Mouse (Mus musculus): ENCODE data around the gene Pafah1b3. TPM values are rescaled to one million over a fixed set of nuclear protein-coding genes. Genes with fewer than 3 reads are reported as not detected.
A peak's percentile ranks its signal among the peaks of the same experiment; 100 is the strongest.

The Pafah1b3 gene
- polyA plus RNA-seq, 1 experiment from 2014 or later, result 180 TPM

DNA sequence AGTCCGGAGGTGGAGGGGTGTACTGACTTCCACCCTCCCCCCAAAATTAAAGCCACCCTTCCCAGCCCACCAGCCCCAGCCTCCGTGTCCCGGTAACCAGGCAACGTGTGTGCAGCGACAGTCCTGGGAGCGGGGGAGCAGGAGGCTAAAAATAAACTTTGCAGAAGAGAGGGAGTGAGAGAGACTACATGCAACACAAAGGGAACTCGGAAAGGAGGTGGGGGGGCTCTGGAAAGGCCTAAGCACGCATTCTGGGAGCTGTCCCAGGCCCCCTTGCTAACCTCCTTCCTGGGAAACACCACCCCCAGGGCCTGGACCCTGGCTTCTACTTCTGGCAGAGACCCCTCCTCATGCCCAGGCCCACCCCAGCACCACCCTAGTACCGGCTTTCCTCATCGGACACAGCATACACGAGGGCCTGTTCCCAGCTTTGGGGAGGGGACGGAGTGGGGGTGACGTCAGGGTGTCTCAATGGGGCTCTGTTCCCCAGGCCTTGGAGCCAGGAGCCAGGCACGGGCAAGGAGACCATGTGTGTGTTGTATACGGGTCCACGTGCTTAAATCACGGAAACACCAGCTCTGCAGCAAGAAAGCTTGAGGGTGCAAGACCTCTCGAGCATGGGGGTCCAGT lies 49.7 kb downstream of the Pafah1b3 start:
- Histone ChIP-seq H3K4me1 (ENCODE audit: control insufficient read depth, insufficient read depth, low read length) (peaks cover 32% of the 10 kb centered on the region), H3K9ac (ENCODE audit: low read depth, low read length) (peak overlapping the region; percentile 95), H3K9me3 (ENCODE audit: control insufficient read depth, low read length) (no peaks in the 10 kb centered on the region), H3K4me3 (ENCODE audit: low read length) (peak overlapping the region; percentile 91), H3K27ac (ENCODE audit: low read length) (peak overlapping the region; percentile 98), H3K36me3 (ENCODE audit: control insufficient read depth, insufficient read depth, low read length) (peaks cover 11% of the 10 kb centered on the region; the same call in 1 of the 2 replicates), H3K27me3 (replicated peaks; ENCODE audit: control insufficient read depth, insufficient read depth, low read length) (no peaks in the 10 kb centered on the region), H3K4me2 (ENCODE audit: low read depth, low read length) (peak overlapping the region; percentile 90)
- WGBS, result 2% methylated on average over 18 of the region's 18 CpGs
- ATAC-seq, result peak; percentile 4; the same call in 1 of the 2 replicates

DNA sequence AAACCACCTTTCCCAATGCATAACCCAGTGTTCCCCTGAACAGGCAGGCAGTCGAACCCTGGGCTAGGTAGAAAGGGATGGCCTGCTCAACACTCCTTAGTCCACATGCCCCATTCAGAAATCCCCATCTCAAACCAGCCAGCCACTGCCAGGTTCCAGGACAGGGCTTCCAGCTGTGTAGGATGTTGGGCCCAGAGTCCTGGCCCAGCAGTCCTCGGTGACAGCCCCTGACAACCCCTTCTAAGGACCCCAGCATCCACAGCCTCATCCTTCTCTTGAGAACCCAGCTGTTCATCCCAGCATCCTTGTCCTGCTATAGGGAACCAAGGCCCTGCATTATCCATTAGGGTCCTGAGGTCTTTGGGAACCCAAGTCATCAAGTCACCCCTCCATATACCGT lies 50.3 kb downstream of the Pafah1b3 start:
- H3K4me1 ChIP-seq (ENCODE audit: control insufficient read depth, insufficient read depth, low read length), result peaks cover 32% of the 10 kb centered on the region
- 9% methylated on average over 3 of the region's 3 CpGs for WGBS

DNA sequence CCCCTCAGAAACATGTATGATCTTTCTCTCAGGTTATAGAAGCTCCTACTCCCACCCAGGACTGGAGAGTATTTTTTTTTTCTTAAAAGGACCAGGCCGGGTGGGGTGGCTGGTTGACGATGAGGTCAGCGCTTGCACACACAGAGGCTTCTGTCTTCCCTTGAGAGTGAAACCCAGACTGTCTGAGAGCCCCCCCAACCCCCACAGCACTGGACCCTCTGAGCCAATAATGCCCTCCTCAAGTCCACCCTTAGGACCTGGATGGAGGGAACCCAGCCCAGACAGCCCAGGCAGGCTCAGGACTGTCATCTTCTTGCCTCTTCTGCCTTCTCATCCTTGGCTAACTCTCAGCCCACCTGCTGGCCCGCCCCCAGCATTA lies 51.0 kb downstream of the Pafah1b3 start:
- ATAC-seq, result no peak
- Histone ChIP-seq H3K4me3 (ENCODE audit: low read length) (peak overlapping the region; percentile 91), H3K4me1 (ENCODE audit: control insufficient read depth, insufficient read depth, low read length) (peaks cover 32% of the 10 kb centered on the region)

More for the DNA sequence above, 50.3 kb downstream of the Pafah1b3 start:
- ATAC-seq, result no peak
- H3K9ac ChIP-seq (ENCODE audit: low read depth, low read length), result peak overlapping the region; percentile 95
- peaks cover 14% of the 10 kb centered on the region; the same call in 1 of the 2 replicates for H3K36me3 ChIP-seq (ENCODE audit: control insufficient read depth, insufficient read depth, low read length)
- H3K27ac ChIP-seq (ENCODE audit: low read length), result peak overlapping the region; percentile 98
- no peaks in the 10 kb centered on the region for H3K27me3 ChIP-seq (replicated peaks; ENCODE audit: control insufficient read depth, insufficient read depth, low read length)
- H3K9me3 ChIP-seq (ENCODE audit: control insufficient read depth, low read length), result no peaks in the 10 kb centered on the region
- H3K4me2 ChIP-seq (ENCODE audit: low read depth, low read length), result peak overlapping the region; percentile 90
- H3K4me3 ChIP-seq (ENCODE audit: low read length), result peak overlapping the region; percentile 91

GRCm38 (mm10) chr7:25246079-25246758 lies 51.6 kb downstream of the Pafah1b3 start:
- WGBS, result 60% methylated on average over 20 of the region's 20 CpGs
- Histone ChIP-seq H3K4me3 (ENCODE audit: low read length) (0 out of 2 replicates have a peak overlapping the region, but pooled peaks have one; percentile 6), H3K9ac (ENCODE audit: low read depth, low read length) (peak overlapping the region; percentile 95), H3K9me3 (ENCODE audit: control insufficient read depth, low read length) (no peaks in the 10 kb centered on the region), H3K4me1 (ENCODE audit: control insufficient read depth, insufficient read depth, low read length) (peaks cover 37% of the 10 kb centered on the region), H3K36me3 (ENCODE audit: control insufficient read depth, insufficient read depth, low read length) (peaks cover 14% of the 10 kb centered on the region; the same call in 1 of the 2 replicates), H3K27ac (ENCODE audit: low read length) (peak overlapping the region; percentile 60), H3K4me2 (ENCODE audit: low read depth, low read length) (peak overlapping the region; percentile 90), H3K27me3 (replicated peaks; ENCODE audit: control insufficient read depth, insufficient read depth, low read length) (no peaks in the 10 kb centered on the region)
- ATAC-seq, result no peak

More for the DNA sequence above, 51.0 kb downstream of the Pafah1b3 start:
- Histone ChIP-seq H3K9ac (ENCODE audit: low read depth, low read length) (peak overlapping the region; percentile 95), H3K27ac (ENCODE audit: low read length) (peak overlapping the region; percentile 60), H3K9me3 (ENCODE audit: control insufficient read depth, low read length) (no peaks in the 10 kb centered on the region), H3K27me3 (replicated peaks; ENCODE audit: control insufficient read depth, insufficient read depth, low read length) (no peaks in the 10 kb centered on the region), H3K4me2 (ENCODE audit: low read depth, low read length) (peak overlapping the region; percentile 90), H3K36me3 (ENCODE audit: control insufficient read depth, insufficient read depth, low read length) (peaks cover 14% of the 10 kb centered on the region; the same call in 1 of the 2 replicates)
- WGBS, result 39% methylated on average over 4 of the region's 4 CpGs

Other genes with a start within 250 kb of the Pafah1b3 start
- 1.5 and 1.9 TPM in 2 replicates for gene Grik5, start 225.6 kb downstream of the Pafah1b3 start, polyA plus RNA-seq (2015; fragmentation: Nextera tagmentation; extraction: Ambion mirVana)
- gene Zfp574, start 225.4 kb downstream of the Pafah1b3 start, polyA plus RNA-seq (2015; fragmentation: Nextera tagmentation; extraction: Ambion mirVana), result 23.1 and 23.3 TPM in 2 replicates
- 1.0 and 1.2 TPM in 2 replicates for gene Pou2f2, start 118.3 kb downstream of the Pafah1b3 start, polyA plus RNA-seq (2015; fragmentation: Nextera tagmentation; extraction: Ambion mirVana)
- gene Dedd2, start 77.4 kb downstream of the Pafah1b3 start, polyA plus RNA-seq (2015; fragmentation: Nextera tagmentation; extraction: Ambion mirVana), result 11.3 and 11.9 TPM in 2 replicates
- gene Zfp526, start 76.6 kb downstream of the Pafah1b3 start, polyA plus RNA-seq (2015; fragmentation: Nextera tagmentation; extraction: Ambion mirVana), result 1.9 and 2.3 TPM in 2 replicates
- gene Gsk3a, start 60.1 kb downstream of the Pafah1b3 start, polyA plus RNA-seq (2015; fragmentation: Nextera tagmentation; extraction: Ambion mirVana), result 4.0 and 5.9 TPM in 2 replicates
- 6.6 and 7.9 TPM in 2 replicates for gene Erf, start 47.2 kb downstream of the Pafah1b3 start, polyA plus RNA-seq (2015; fragmentation: Nextera tagmentation; extraction: Ambion mirVana)
- 17.3 and 19.9 TPM in 2 replicates for gene Cic, start 30.3 kb downstream of the Pafah1b3 start, polyA plus RNA-seq (2015; fragmentation: Nextera tagmentation; extraction: Ambion mirVana)
- 0.56 and 0.93 TPM in 2 replicates for gene Prr19, start 3.4 kb upstream of the Pafah1b3 start, polyA plus RNA-seq (2015; fragmentation: Nextera tagmentation; extraction: Ambion mirVana)
- 0.61 and 1.1 TPM in 2 replicates for gene Tmem145, start 8.1 kb upstream of the Pafah1b3 start, polyA plus RNA-seq (2015; fragmentation: Nextera tagmentation; extraction: Ambion mirVana)
- 6.8 and 7.1 TPM in 2 replicates for gene Megf8, start 19.2 kb upstream of the Pafah1b3 start, polyA plus RNA-seq (2015; fragmentation: Nextera tagmentation; extraction: Ambion mirVana)
- gene Cnfn, start 71.7 kb upstream of the Pafah1b3 start, polyA plus RNA-seq (2015; fragmentation: Nextera tagmentation; extraction: Ambion mirVana), result 0.69 and 1.1 TPM in 2 replicates
- gene Lipe, start 100.7 kb upstream of the Pafah1b3 start, polyA plus RNA-seq (2015; fragmentation: Nextera tagmentation; extraction: Ambion mirVana), result 9.1 and 11.8 TPM in 2 replicates
- gene Cxcl17, start 114.9 kb upstream of the Pafah1b3 start, polyA plus RNA-seq (2015; fragmentation: Nextera tagmentation; extraction: Ambion mirVana), result 0.18 and 0.43 TPM in 2 replicates
- gene Ceacam1, start 179.6 kb upstream of the Pafah1b3 start, polyA plus RNA-seq (2015; fragmentation: Nextera tagmentation; extraction: Ambion mirVana), result 40.6 and 46.7 TPM in 2 replicates
- gene Ceacam2, start 241.9 kb upstream of the Pafah1b3 start, polyA plus RNA-seq (2015; fragmentation: Nextera tagmentation; extraction: Ambion mirVana), result not detected in 2 replicates